Mouse (Mus musculus): ENCODE measurements around the gene Ano4. TPM values are rescaled to one million over a fixed set of nuclear protein-coding genes. Genes with fewer than 3 reads are reported as not detected.

Gene Ano4
- total and polyA plus RNA-seq, 2 experiments from 2014 or later, result 3.2 to 3.8 TPM

- no peak for DNase-seq (ENCODE audit: low spot score)
Observed at GRCm38 (mm10) chr10:88949649-88950296, 394.8 kb downstream of the Ano4 start.

More at GRCm38 (mm10) chr10:88949649-88950296, 394.8 kb downstream of the Ano4 start:
- Histone ChIP-seq H3K9me3 (replicated peaks; ENCODE audit: control insufficient read depth, low read length) (no peaks in the 10 kb centered on the region), H3K9ac (replicated peaks; ENCODE audit: low read depth, low read length) (no peak overlapping the region), H3K27me3 (ENCODE audit: control insufficient read depth, insufficient read depth, low read length) (no peaks in the 10 kb centered on the region), H3K4me1 (ENCODE audit: control insufficient read depth, insufficient read depth) (no peaks in the 10 kb centered on the region), H3K27ac (ENCODE audit: low read depth) (no peak overlapping the region), H3K4me3 (ENCODE audit: low read depth, low read length) (no peak overlapping the region), H3K36me3 (replicated peaks; ENCODE audit: control insufficient read depth, insufficient read depth, low read length) (no peaks in the 10 kb centered on the region), H3K4me2 (ENCODE audit: low read depth, low read length) (no peak overlapping the region)
- 85% methylated on average over 12 of the region's 12 CpGs for WGBS
- TF ChIP-seq CTCF (IDR thresholded peaks at IDR 0.05; ENCODE audit: low read depth), result no peak
- no peak for TF ChIP-seq EP300 (IDR thresholded peaks at IDR 0.05; ENCODE audit: low read depth)
- ATAC-seq (ENCODE audit: insufficient read depth, low read depth), result no peak

Other genes starting within 250 kb of the Ano4 start
- 19.7 and 29.3 TPM in 2 replicates for gene Gas2l3, start 99.2 kb upstream of the Ano4 start, total RNA-seq (2014; rRNA removed; ENCODE audit: low replicate concordance)
- gene Gas2l3, start 99.2 kb upstream of the Ano4 start, polyA plus RNA-seq (2015; fragmentation: Nextera tagmentation; extraction: Ambion mirVana), result 7.8 and 8.0 TPM in 2 replicates
- gene Nr1h4, start 188.8 kb upstream of the Ano4 start, total RNA-seq (2014; rRNA removed; ENCODE audit: low replicate concordance), result 0.73 and 1.4 TPM in 2 replicates
- 1.3 and 1.6 TPM in 2 replicates for gene Nr1h4, start 188.8 kb upstream of the Ano4 start, polyA plus RNA-seq (2015; fragmentation: Nextera tagmentation; extraction: Ambion mirVana)